In the genomic region with DNA sequence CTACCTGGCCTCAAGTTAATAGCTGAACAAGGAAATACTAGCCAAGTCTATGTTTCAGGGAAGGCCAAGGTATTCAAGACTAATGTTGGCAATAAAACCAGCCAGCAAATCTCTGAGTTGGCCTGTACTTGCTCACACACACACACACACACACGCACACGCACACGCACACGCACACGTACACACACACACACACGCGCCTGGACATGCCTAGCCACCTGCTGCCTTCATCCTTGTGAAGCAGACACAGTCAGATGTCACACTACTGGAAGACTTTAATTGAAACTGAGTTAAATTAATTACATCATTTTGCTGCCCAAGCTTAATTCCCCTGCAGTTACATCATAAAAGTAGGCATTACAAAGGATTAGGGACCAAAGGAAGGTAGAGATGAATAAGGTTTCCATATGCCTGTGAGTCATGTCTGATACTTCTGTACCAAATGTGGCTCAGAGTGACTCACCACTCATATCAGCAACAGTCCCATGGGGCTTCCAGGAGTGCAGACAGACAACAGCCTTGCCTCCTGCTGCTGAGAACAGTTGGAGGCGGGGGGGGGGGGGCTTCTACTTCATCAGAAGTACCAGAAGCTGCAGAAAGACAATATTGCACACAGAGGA, we compare ENCODE assay signal across 21 mouse cellular contexts.
A peak's percentile ranks its signal among the peaks of the same experiment; 100 is the strongest.
DNase-seq lines count a peak whose midpoint lies in the region; ATAC-seq and TF ChIP-seq lines count a peak whose summit lies in the region.
"Had no signal": no experiment of that assay in that cellular context is flagged by ENCODE, and none has a peak within 500 bp of the region (broad histone marks: within the 10 kb centered on the region; RNA-seq: fewer than 3 reads in every experiment).

No protein-coding gene starts in this region.

- H3K4me3 ChIP-seq in forebrain, embryonic 10.5 days: no peak overlapping the region
- no peak overlapping the region for H3K4me3 ChIP-seq in forebrain, embryonic 11.5 days (ENCODE audit: low read depth, low read length)
- H3K4me3 ChIP-seq in midbrain, embryonic 10.5 days: no peak overlapping the region
- H3K4me3 ChIP-seq in midbrain, embryonic 16.5 days (ENCODE audit: low read depth, low read length): no peak overlapping the region
- H3K4me3 ChIP-seq: heart, embryonic 12.5 days; hindbrain, embryonic 15.5 days; intestine, embryonic 15.5 days; kidney, embryonic 15.5 days; limb, embryonic 13.5 days; liver, embryonic 13.5 days; lung, embryonic 15.5 days; midbrain, embryonic 13.5 days had no signal

- peaks cover 17% of the 10 kb centered on the region for H3K4me1 ChIP-seq in forebrain, embryonic 10.5 days
- no peaks in the 10 kb centered on the region; the same call in 1 of the 2 replicates for H3K4me1 ChIP-seq in forebrain, embryonic 11.5 days (replicated peaks; ENCODE audit: control insufficient read depth, insufficient read depth, low read length)
- H3K4me1 ChIP-seq in midbrain, embryonic 10.5 days: peaks cover 18% of the 10 kb centered on the region
- H3K4me1 ChIP-seq in midbrain, embryonic 16.5 days (ENCODE audit: control insufficient read depth, insufficient read depth, low read length): no peaks in the 10 kb centered on the region
- H3K4me1 ChIP-seq: hindbrain, embryonic 15.5 days; intestine, embryonic 15.5 days; kidney, embryonic 15.5 days; limb, embryonic 13.5 days; liver, embryonic 13.5 days; lung, embryonic 15.5 days had no signal

- H3K27ac ChIP-seq in forebrain, embryonic 10.5 days: 0 out of 2 replicates have a peak overlapping the region, but pooled peaks have one; percentile 48
- H3K27ac ChIP-seq in forebrain, embryonic 11.5 days (ENCODE audit: low read depth, low read length): no peak overlapping the region
- H3K27ac ChIP-seq in midbrain, embryonic 10.5 days (replicated peaks): peak overlapping the region; percentile 57
- H3K27ac ChIP-seq in midbrain, embryonic 16.5 days (ENCODE audit: low read length): no peak overlapping the region
- H3K27ac ChIP-seq: hindbrain, embryonic 15.5 days; intestine, embryonic 15.5 days; kidney, embryonic 15.5 days; limb, embryonic 13.5 days; liver, embryonic 13.5 days; lung, embryonic 15.5 days; macrophage; midbrain, embryonic 13.5 days had no signal

- no peak overlapping the region for H3K9ac ChIP-seq in forebrain, embryonic 11.5 days (ENCODE audit: low read length)
- H3K9ac ChIP-seq in midbrain, embryonic 16.5 days (ENCODE audit: low read depth, low read length): no peak overlapping the region
- H3K9ac ChIP-seq: heart, embryonic 12.5 days; hindbrain, embryonic 15.5 days; intestine, embryonic 15.5 days; kidney, embryonic 15.5 days; limb, embryonic 13.5 days; liver, embryonic 13.5 days; lung, embryonic 15.5 days; midbrain, embryonic 13.5 days had no signal

- TF ChIP-seq POLR2A in brain, embryonic 14.5 days (IDR thresholded peaks at IDR 0.05; ENCODE audit: borderline replicate concordance, extremely low read depth, insufficient read depth, insufficient read length, poor library complexity, severe bottlenecking): no peak

- 89% methylated on average over 8 of the region's 8 CpGs for WGBS in forebrain, embryonic 10.5 days
- 88% methylated on average over 8 of the region's 8 CpGs for WGBS in forebrain, embryonic 11.5 days
- WGBS in midbrain, embryonic 10.5 days: 91% methylated on average over 8 of the region's 8 CpGs
- WGBS in midbrain, embryonic 16.5 days: 89% methylated on average over 8 of the region's 8 CpGs

- DNase-seq in forebrain, embryonic 10.5 days (ENCODE audit: extremely low spot score, low spot score): no peak
- DNase-seq in forebrain, embryonic 11.5 days (ENCODE audit: low spot score): no peak
- DNase-seq in midbrain, embryonic 10.5 days (ENCODE audit: low spot score): no peak
- peak; percentile 57 for DNase-seq in brain, embryonic 14.5 days (ENCODE audit: low read depth)
- peak; percentile 35 for DNase-seq in telencephalon, adult 2 months (ENCODE audit: low read depth, low spot score)
- DNase-seq in lung, adult 18-20 months: no peak
- DNase-seq: adrenal gland, adult 2 months; cerebellum, postnatal 10 days; kidney, postnatal 4 days; liver, embryonic 13.5 days; thymus, postnatal 36 days had no signal

- no peak overlapping the region for H3K4me2 ChIP-seq in forebrain, embryonic 11.5 days (ENCODE audit: low read depth, low read length, severe bottlenecking)
- no peak overlapping the region for H3K4me2 ChIP-seq in midbrain, embryonic 16.5 days (ENCODE audit: low read length)
- H3K4me2 ChIP-seq: heart, embryonic 12.5 days; hindbrain, embryonic 15.5 days; intestine, embryonic 15.5 days; kidney, embryonic 15.5 days; limb, embryonic 13.5 days; liver, embryonic 13.5 days; lung, embryonic 15.5 days; midbrain, embryonic 13.5 days had no signal

- H3K36me3 ChIP-seq in forebrain, embryonic 10.5 days (replicated peaks): no peaks in the 10 kb centered on the region
- H3K36me3 ChIP-seq in forebrain, embryonic 11.5 days (ENCODE audit: control insufficient read depth, insufficient read depth, low read length): no peaks in the 10 kb centered on the region
- H3K36me3 ChIP-seq in midbrain, embryonic 10.5 days: no peaks in the 10 kb centered on the region
- no peaks in the 10 kb centered on the region for H3K36me3 ChIP-seq in midbrain, embryonic 16.5 days (ENCODE audit: control insufficient read depth, insufficient read depth, low read length)
- H3K36me3 ChIP-seq: heart, embryonic 12.5 days; hindbrain, embryonic 15.5 days; intestine, embryonic 15.5 days; kidney, embryonic 15.5 days; limb, embryonic 13.5 days; liver, embryonic 13.5 days; lung, embryonic 15.5 days; midbrain, embryonic 13.5 days had no signal

- no peak for ATAC-seq in forebrain, embryonic 11.5 days (replicated peaks; ENCODE audit: low FRiP score)
- no peak for ATAC-seq in midbrain, embryonic 16.5 days
- ATAC-seq in megakaryocyte, adult 5-6 weeks (ENCODE audit: poor library complexity, severe bottlenecking): no peak
- ATAC-seq: intestine, embryonic 15.5 days; midbrain, embryonic 13.5 days had no signal

- H3K9me3 ChIP-seq in forebrain, embryonic 10.5 days: no peaks in the 10 kb centered on the region
- H3K9me3 ChIP-seq in forebrain, embryonic 11.5 days (ENCODE audit: control insufficient read depth, low read length): no peaks in the 10 kb centered on the region
- H3K9me3 ChIP-seq in midbrain, embryonic 10.5 days (replicated peaks): 0 out of 2 replicates have a peak, but pooled peaks cover 3% of the 10 kb centered on the region
- H3K9me3 ChIP-seq in midbrain, embryonic 16.5 days (replicated peaks; ENCODE audit: control insufficient read depth, low read length, poor library complexity, severe bottlenecking): no peaks in the 10 kb centered on the region
- H3K9me3 ChIP-seq: heart, embryonic 12.5 days; hindbrain, embryonic 15.5 days; intestine, embryonic 15.5 days; kidney, embryonic 15.5 days; limb, embryonic 13.5 days; liver, embryonic 13.5 days; lung, embryonic 15.5 days; midbrain, embryonic 13.5 days had no signal

- H3K27me3 ChIP-seq in forebrain, embryonic 10.5 days (ENCODE audit: poor library complexity, severe bottlenecking): no peaks in the 10 kb centered on the region
- H3K27me3 ChIP-seq in forebrain, embryonic 11.5 days (ENCODE audit: control insufficient read depth, insufficient read depth, low read length): no peaks in the 10 kb centered on the region
- H3K27me3 ChIP-seq in midbrain, embryonic 10.5 days (ENCODE audit: low read depth, poor library complexity, severe bottlenecking): no peaks in the 10 kb centered on the region
- no peaks in the 10 kb centered on the region for H3K27me3 ChIP-seq in midbrain, embryonic 16.5 days (ENCODE audit: control insufficient read depth, insufficient read depth, low read depth, low read length)
- H3K27me3 ChIP-seq: hindbrain, embryonic 15.5 days; intestine, embryonic 15.5 days; kidney, embryonic 15.5 days; limb, embryonic 13.5 days; liver, embryonic 13.5 days; lung, embryonic 15.5 days; midbrain, embryonic 13.5 days had no signal

- TF ChIP-seq CTCF in brain, embryonic 14.5 days (IDR thresholded peaks at IDR 0.05; ENCODE audit: borderline replicate concordance, extremely low read depth, insufficient read depth, insufficient read length): no peak

Comparison
In these comparisons a context has a peak if more than half of its experiments do, and no peak if none do; other contexts are left out.
1. H3K27ac ChIP-seq: peak in forebrain, embryonic 10.5 days (single experiment) and midbrain, embryonic 10.5 days (single experiment); none in forebrain, embryonic 11.5 days (single experiment) and midbrain, embryonic 16.5 days (single experiment).
2. DNase-seq: peak in brain, embryonic 14.5 days (single experiment) and telencephalon, adult 2 months (single experiment); none in forebrain, embryonic 10.5 days (single experiment), forebrain, embryonic 11.5 days (single experiment), midbrain, embryonic 10.5 days (single experiment) and lung, adult 18-20 months (0 of 2).